Mouse (Mus musculus) midbrain, embryonic 11.5 days (tissue): ENCODE measurements around the gene Zfr. TPM values are rescaled to one million over a fixed set of nuclear protein-coding genes. Genes with fewer than 3 reads are reported as not detected.
"Not testable (repeated sequence)": the region's sequence is repeated elsewhere in the genome, so short reads cannot be mapped to it uniquely, and the experiment has no call there.

Experiments used
- ATAC-seq: fragments of 200-750 bp; cut with Nextera tagmentation; 2 replicates; pipeline ENCODE4 v1.8.0; 2017; ENCODE audit warnings: moderate TSS enrichment, moderate library complexity; ENCODE audit not compliant: low FRiP score
- DNase-seq: peaks from one replicate; pipeline ENCODE4 v3.0.0; 2015; ENCODE audit warnings: low spot score; ENCODE audit errors: missing footprints
- H3K27ac ChIP-seq: fragments of 300-500 bp; sonication (generic); 2 replicates; pipeline ENCODE4 v1.5.1; 2014; ENCODE audit warnings: low read depth, low read length
- H3K27me3 ChIP-seq: fragments of 300-500 bp; sonication (generic); 2 replicates; pipeline ENCODE4 v1.6.1; 2014; ENCODE audit warnings: mild to moderate bottlenecking, low read length, moderate library complexity, mixed read lengths; ENCODE audit not compliant: control insufficient read depth, insufficient read depth
- H3K36me3 ChIP-seq: fragments of 300-500 bp; sonication (generic); 2 replicates; pipeline ENCODE4 v1.6.1; 2014; ENCODE audit warnings: mild to moderate bottlenecking, low read length, moderate library complexity, mixed read lengths; ENCODE audit not compliant: control insufficient read depth, insufficient read depth
- H3K4me1 ChIP-seq: fragments of 300-500 bp; sonication (generic); 2 replicates; pipeline ENCODE4 v1.6.1; 2014; ENCODE audit warnings: low read length; ENCODE audit not compliant: control insufficient read depth, insufficient read depth
- H3K4me2 ChIP-seq: fragments of 300-500 bp; sonication (generic); 2 replicates; pipeline ENCODE4 v1.6.1; 2014; ENCODE audit warnings: mild to moderate bottlenecking, moderate library complexity
- H3K4me3 ChIP-seq: fragments of 300-500 bp; sonication (generic); 2 replicates; pipeline ENCODE4 v1.5.1; 2014; ENCODE audit warnings: low read depth, low read length
- H3K9ac ChIP-seq: fragments of 300-500 bp; sonication (generic); 2 replicates; pipeline ENCODE4 v1.6.1; 2014; ENCODE audit warnings: low read length
- H3K9me3 ChIP-seq: fragments of 300-500 bp; sonication (generic); 2 replicates; pipeline ENCODE4 v1.6.1; 2016; ENCODE audit warnings: low read length; ENCODE audit not compliant: control insufficient read depth
- WGBS: fragments of 180-500 bp; shearing (Covaris S2); extraction: QIAGEN DNeasy Blood & Tissue Kit; methylation state at CpG from one replicate; pipeline ENCODE4 v1.1.7; 2014; 5-methylcytosine and 5-hydroxymethylcytosine counted together
- polyA plus RNA-seq: library from polyadenylated mRNA; unstranded; fragments of >200 nt; fragmentation: Nextera tagmentation; extraction: Ambion mirVana; gene quantifications from 2 replicates; pipeline ENCODE4 v1.2.1, GENCODE M21; 2014

Zfr gene
- polyA plus RNA-seq, 1 experiment from 2014 or later = 137 TPM

DNA sequence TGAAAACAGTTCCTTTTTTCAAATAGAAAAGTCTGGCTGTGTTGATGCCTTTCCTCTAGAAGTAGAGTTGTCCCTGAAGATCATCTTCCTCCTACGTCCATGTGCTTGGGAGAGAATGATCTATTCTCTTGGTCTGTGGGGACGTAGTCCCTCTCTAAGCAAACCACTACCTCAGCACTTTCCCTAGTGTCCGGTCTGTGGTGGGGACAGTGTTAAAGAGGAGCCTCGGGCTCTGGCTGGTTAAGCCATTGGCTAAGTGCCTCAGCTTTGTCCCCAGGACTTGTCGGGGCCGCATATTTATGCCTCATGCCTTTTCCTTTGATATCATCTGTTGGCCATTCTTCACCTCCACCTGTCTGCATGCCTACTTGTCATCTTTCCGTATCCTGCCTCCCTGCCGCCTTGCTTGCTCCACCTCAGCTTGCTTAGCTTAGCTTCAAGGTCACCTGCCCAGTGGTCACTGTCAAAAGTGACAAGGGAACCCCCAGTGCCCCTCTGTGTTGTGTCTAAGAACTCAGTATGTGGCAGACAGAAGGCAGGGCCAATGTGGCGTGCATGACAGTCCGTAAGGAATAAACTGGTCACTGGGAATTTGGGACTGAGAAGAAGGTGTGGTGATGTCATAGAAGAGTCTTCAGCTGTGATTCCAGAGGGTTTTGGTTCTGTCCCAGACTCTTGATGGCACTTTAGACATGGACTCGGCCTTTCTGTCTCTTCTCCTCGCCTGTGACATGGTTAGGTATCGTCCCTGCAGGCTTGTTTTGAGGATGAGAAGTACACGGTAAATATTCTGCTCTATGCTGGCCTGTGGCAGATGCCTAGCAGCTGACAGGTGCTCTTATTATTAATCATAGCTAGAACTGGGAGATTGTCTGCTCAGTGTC is 97.1 kb downstream of the Zfr start:
- no peak overlapping the region for H3K4me2 ChIP-seq
- DNase-seq (no peak), ATAC-seq (no peak)
- H3K36me3 ChIP-seq = no peaks in the 10 kb centered on the region
- no peak overlapping the region for H3K4me3 ChIP-seq
- no peaks in the 10 kb centered on the region for H3K27me3 ChIP-seq
- no peak overlapping the region for H3K9ac ChIP-seq
- H3K27ac ChIP-seq = no peak overlapping the region
- peaks cover 6% of the 10 kb centered on the region for H3K4me1 ChIP-seq
- 82% methylated on average over 14 of the region's 14 CpGs for WGBS
- H3K9me3 ChIP-seq = no peaks in the 10 kb centered on the region

- no peaks in the 10 kb centered on the region for H3K36me3 ChIP-seq
- H3K9me3 ChIP-seq = no peaks in the 10 kb centered on the region
- WGBS = 96% methylated on average over 5 of the region's 5 CpGs
- H3K9ac ChIP-seq = no peak overlapping the region
- DNase-seq (no peak), ATAC-seq (no peak)
- peaks cover 6% of the 10 kb centered on the region for H3K4me1 ChIP-seq
- H3K27me3 ChIP-seq = no peaks in the 10 kb centered on the region
- H3K27ac ChIP-seq = no peak overlapping the region
- no peak overlapping the region for H3K4me3 ChIP-seq
- H3K4me2 ChIP-seq = no peak overlapping the region
Observed at GRCm38 (mm10) chr15:12215415-12215718, 97.7 kb downstream of the Zfr start.

DNA sequence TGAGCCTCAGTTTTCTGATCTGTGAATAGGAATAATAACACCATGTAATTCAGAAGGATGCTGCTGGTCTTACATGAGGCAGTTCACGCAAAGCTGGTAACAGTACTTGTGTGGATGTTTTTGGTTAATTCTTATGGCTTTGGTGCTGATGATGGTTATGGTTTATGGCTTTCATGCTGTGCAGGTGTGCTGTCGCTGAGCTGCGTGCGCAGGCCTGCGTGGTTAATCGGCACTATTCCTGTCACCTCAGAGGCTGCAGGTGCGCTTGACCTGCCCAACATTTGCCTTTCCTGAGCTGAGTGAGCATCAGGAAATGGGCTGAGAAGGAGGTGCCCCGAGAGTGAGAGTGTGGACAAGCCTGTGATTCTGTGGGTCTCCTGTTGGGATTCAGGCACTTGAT is 98.5 kb downstream of the Zfr start:
- H3K9ac ChIP-seq = no peak overlapping the region
- no peaks in the 10 kb centered on the region for H3K27me3 ChIP-seq
- ATAC-seq (no peak), DNase-seq (no peak)
- WGBS = 95% methylated on average over 8 of the region's 8 CpGs
- H3K4me3 ChIP-seq = no peak overlapping the region
- no peaks in the 10 kb centered on the region for H3K9me3 ChIP-seq
- H3K4me1 ChIP-seq = peaks cover 7% of the 10 kb centered on the region
- H3K27ac ChIP-seq = no peak overlapping the region
- no peak overlapping the region for H3K4me2 ChIP-seq
- no peaks in the 10 kb centered on the region for H3K36me3 ChIP-seq

DNA sequence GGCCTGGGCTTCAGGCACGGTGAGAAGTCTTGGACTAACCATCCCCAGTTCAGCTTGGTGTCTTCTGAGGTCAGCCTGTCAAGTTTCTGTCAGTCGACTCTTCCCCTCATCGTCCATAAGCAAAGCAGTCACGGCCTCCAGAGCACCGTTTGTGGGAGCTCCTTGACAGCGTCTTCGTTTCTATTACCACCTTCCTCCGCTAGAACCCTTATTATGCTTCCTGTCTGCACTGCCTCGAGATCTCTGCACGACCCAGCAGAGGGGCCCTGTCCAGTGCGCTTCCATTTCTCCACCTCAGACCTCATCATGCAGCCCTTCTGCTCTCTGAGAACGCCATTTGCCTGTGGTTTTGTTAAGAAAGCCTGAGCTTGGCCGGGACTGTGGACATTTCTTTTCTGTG is 99.2 kb downstream of the Zfr start:
- WGBS = 87% methylated on average over 13 of the region's 13 CpGs

GRCm38 (mm10) chr15:12217332-12217731 is 99.7 kb downstream of the Zfr start:
- not testable (repeated sequence) for DNase-seq, H3K9ac ChIP-seq, H3K27ac ChIP-seq, H3K4me2 ChIP-seq, H3K9me3 ChIP-seq, H3K4me3 ChIP-seq, ATAC-seq, H3K36me3 ChIP-seq, H3K27me3 ChIP-seq
- 92% methylated on average over 3 of the region's 3 CpGs for WGBS
- peaks cover 18% of the 10 kb centered on the region for H3K4me1 ChIP-seq

More for the DNA sequence above, 99.2 kb downstream of the Zfr start:
- H3K9ac ChIP-seq = no peak overlapping the region
- no peak for DNase-seq
- H3K4me1 ChIP-seq = peaks cover 13% of the 10 kb centered on the region
- no peak overlapping the region for H3K4me2 ChIP-seq
- H3K27me3 ChIP-seq = no peaks in the 10 kb centered on the region
- H3K36me3 ChIP-seq = no peaks in the 10 kb centered on the region
- H3K27ac ChIP-seq = no peak overlapping the region
- ATAC-seq = no peak
- H3K4me3 ChIP-seq = no peak overlapping the region
- H3K9me3 ChIP-seq = no peaks in the 10 kb centered on the region

DNA sequence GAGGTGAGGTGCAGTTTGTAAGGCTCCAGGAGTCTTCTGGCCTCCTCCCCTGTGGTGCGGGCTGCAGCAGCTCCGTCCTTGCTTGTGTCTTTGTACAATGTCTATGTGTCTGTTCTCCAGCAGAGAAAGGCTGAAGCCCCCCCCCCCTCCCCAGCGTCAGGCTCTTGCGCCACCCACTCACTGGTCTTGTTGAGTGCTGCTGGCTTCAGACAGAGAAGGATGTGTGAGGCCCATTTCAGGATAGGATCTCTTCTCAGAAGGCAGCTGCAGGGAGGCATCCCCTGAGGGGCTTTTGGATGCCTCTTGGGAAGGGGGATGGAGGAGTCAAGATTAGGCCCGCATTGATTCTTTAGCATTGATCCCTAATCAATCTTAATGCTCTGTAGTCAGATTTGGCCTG is 100.2 kb downstream of the Zfr start:
- ATAC-seq (peak; percentile 36; the same call in 1 of the 2 replicates), DNase-seq (no peak)
- H3K27me3 ChIP-seq = no peaks in the 10 kb centered on the region
- no peak overlapping the region for H3K4me3 ChIP-seq
- H3K4me1 ChIP-seq = peaks cover 23% of the 10 kb centered on the region
- no peak overlapping the region for H3K27ac ChIP-seq
- 43% methylated on average over 5 of the region's 5 CpGs for WGBS
- no peak overlapping the region for H3K9ac ChIP-seq
- no peaks in the 10 kb centered on the region for H3K36me3 ChIP-seq
- H3K4me2 ChIP-seq = no peak overlapping the region
- no peaks in the 10 kb centered on the region for H3K9me3 ChIP-seq

DNA sequence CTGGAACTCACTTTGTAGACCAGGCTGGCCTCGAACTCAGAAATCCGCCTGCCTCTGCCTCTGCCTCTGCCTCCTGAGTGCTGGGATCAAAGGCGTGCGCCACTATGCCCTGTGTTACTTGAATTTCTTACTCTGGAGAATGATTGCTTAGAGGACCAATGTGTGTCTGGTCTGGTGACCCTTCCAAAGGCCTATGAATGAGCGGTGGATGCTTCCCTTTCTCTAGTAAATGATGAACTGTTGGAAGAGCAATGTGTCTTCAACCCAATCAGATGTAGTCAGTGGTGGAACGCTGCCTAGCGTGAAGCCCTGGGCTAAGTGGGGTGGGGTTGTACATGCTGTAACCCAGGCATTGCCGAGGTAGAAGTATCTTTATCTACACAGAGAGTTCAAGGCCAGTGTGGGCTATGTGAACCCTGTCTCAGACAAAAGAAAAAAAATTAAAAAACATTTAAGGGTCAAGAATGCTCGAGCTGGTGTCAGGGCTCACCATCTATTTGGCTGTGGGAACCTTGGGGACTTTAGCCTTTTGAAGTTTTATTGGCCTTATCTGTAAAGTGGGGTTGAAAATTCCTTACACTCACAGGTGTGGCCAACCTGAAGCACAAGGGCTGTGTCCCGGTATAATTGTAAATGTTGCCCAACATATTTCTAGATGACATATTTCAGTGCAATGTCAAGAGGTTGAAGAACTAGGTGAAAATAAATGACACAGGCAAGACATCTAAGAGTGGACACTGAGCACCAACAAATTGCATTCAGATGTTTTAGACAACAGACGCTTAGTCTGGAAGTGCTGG is 101.2 kb downstream of the Zfr start:
- Histone ChIP-seq H3K27ac (no peak overlapping the region), H3K9ac (no peak overlapping the region), H3K27me3 (no peaks in the 10 kb centered on the region), H3K36me3 (no peaks in the 10 kb centered on the region), H3K4me3 (no peak overlapping the region), H3K4me1 (peaks cover 28% of the 10 kb centered on the region), H3K9me3 (no peaks in the 10 kb centered on the region), H3K4me2 (no peak overlapping the region)
- DNase-seq (no peak), ATAC-seq (no peak)
- whole genome bisulfite sequencing = 95% methylated on average over 11 of the region's 11 CpGs

DNA sequence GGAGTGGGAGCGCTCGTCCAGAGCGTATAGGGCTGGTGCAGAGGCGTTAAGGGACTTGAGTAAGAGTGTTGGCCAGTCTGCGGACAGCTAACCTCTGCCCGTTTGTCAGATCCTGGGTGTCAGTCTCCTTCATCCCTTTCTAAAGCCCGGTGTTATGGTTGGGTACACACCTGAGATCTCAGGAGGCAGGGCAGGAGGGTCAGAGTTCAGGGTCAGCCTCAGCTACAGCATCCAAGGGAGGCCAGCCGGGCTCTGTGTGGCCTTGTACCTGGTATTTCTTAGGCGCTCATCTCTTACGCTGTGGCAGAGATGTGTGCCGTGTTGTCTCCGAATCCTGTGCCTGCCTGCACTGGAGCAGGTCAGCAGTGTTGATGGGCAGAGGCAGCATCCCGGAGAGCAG is 103.5 kb downstream of the Zfr start:
- Histone ChIP-seq H3K9me3 (no peaks in the 10 kb centered on the region), H3K36me3 (no peaks in the 10 kb centered on the region), H3K4me1 (peaks cover 26% of the 10 kb centered on the region), H3K27me3 (no peaks in the 10 kb centered on the region), H3K4me2 (no peak overlapping the region), H3K27ac (no peak overlapping the region), H3K9ac (no peak overlapping the region), H3K4me3 (no peak overlapping the region)
- DNase-seq (no peak), ATAC-seq (no peak)
- WGBS = 88% methylated on average over 13 of the region's 13 CpGs
